Mouse (Mus musculus): ENCODE data around the gene Casz1. TPM values are rescaled to one million over a fixed set of nuclear protein-coding genes. Genes with fewer than 3 reads are reported as not detected.

The Casz1 gene
- polyA plus RNA-seq, 1 experiment from 2014 or later: 9.4 TPM

- no peak for DNase-seq (ENCODE audit: low spot score)
- H3K36me3 ChIP-seq (ENCODE audit: control insufficient read depth, insufficient read depth, low read length): no peaks in the 10 kb centered on the region
- H3K9me3 ChIP-seq (ENCODE audit: control insufficient read depth, low read length): no peaks in the 10 kb centered on the region
- TF ChIP-seq CTCF (IDR thresholded peaks at IDR 0.05; ENCODE audit: low read depth) (no peak), EP300 (optimal IDR thresholded peaks at IDR 0.05) (no peak)
- no peak; the same call in 1 of the 2 replicates for ATAC-seq (ENCODE audit: low FRiP score, low TSS enrichment)
- H3K4me2 ChIP-seq (replicated peaks; ENCODE audit: low read depth): no peak overlapping the region
- no peaks in the 10 kb centered on the region for H3K27me3 ChIP-seq (ENCODE audit: control insufficient read depth, insufficient read depth, low read length)
- H3K4me1 ChIP-seq (replicated peaks; ENCODE audit: control insufficient read depth, insufficient read depth): peaks cover 3% of the 10 kb centered on the region
- H3K4me3 ChIP-seq (ENCODE audit: low read depth, low read length): no peak overlapping the region
- H3K9ac ChIP-seq (ENCODE audit: low read length): no peak overlapping the region
- 74% methylated on average over 11 of the region's 11 CpGs for WGBS
- H3K27ac ChIP-seq (replicated peaks): no peak overlapping the region
Measured at GRCm38 (mm10) chr4:148867721-148868397, 63.6 kb downstream of the Casz1 start.

GRCm38 (mm10) chr4:148869566-148869965, 65.3 kb downstream of the Casz1 start:
- H3K27ac ChIP-seq (replicated peaks): no peak overlapping the region
- H3K4me3 ChIP-seq (ENCODE audit: low read depth, low read length): no peak overlapping the region
- DNase-seq (ENCODE audit: low spot score) (no peak), ATAC-seq (ENCODE audit: low FRiP score, low TSS enrichment) (no peak)
- peaks cover 3% of the 10 kb centered on the region for H3K4me1 ChIP-seq (replicated peaks; ENCODE audit: control insufficient read depth, insufficient read depth)
- no peaks in the 10 kb centered on the region for H3K9me3 ChIP-seq (ENCODE audit: control insufficient read depth, low read length)
- H3K27me3 ChIP-seq (ENCODE audit: control insufficient read depth, insufficient read depth, low read length): no peaks in the 10 kb centered on the region
- no peak overlapping the region for H3K4me2 ChIP-seq (replicated peaks; ENCODE audit: low read depth)
- WGBS: 62% methylated on average over 7 of the region's 7 CpGs
- TF ChIP-seq CTCF (IDR thresholded peaks at IDR 0.05; ENCODE audit: low read depth) (no peak), EP300 (optimal IDR thresholded peaks at IDR 0.05) (no peak)
- no peak overlapping the region for H3K9ac ChIP-seq (ENCODE audit: low read length)
- H3K36me3 ChIP-seq (ENCODE audit: control insufficient read depth, insufficient read depth, low read length): no peaks in the 10 kb centered on the region

- Histone ChIP-seq H3K27ac (replicated peaks) (no peak overlapping the region), H3K36me3 (ENCODE audit: control insufficient read depth, insufficient read depth, low read length) (no peaks in the 10 kb centered on the region), H3K4me2 (replicated peaks; ENCODE audit: low read depth) (no peak overlapping the region), H3K27me3 (ENCODE audit: control insufficient read depth, insufficient read depth, low read length) (no peaks in the 10 kb centered on the region), H3K4me3 (ENCODE audit: low read depth, low read length) (no peak overlapping the region), H3K9me3 (ENCODE audit: control insufficient read depth, low read length) (no peaks in the 10 kb centered on the region), H3K9ac (ENCODE audit: low read length) (no peak overlapping the region), H3K4me1 (replicated peaks; ENCODE audit: control insufficient read depth, insufficient read depth) (peaks cover 3% of the 10 kb centered on the region)
- DNase-seq (ENCODE audit: low spot score) (no peak), ATAC-seq (ENCODE audit: low FRiP score, low TSS enrichment) (no peak)
- 85% methylated on average over 4 of the region's 4 CpGs for WGBS
- no peak for TF ChIP-seq CTCF (IDR thresholded peaks at IDR 0.05; ENCODE audit: low read depth)
- no peak for TF ChIP-seq EP300 (optimal IDR thresholded peaks at IDR 0.05)
Measured at GRCm38 (mm10) chr4:148870496-148870895, 66.3 kb downstream of the Casz1 start.

- peak; percentile 49 for DNase-seq (ENCODE audit: low spot score)
- no peak overlapping the region; the same call in 1 of the 2 replicates for H3K9ac ChIP-seq (ENCODE audit: low read length)
- no peak for ATAC-seq (ENCODE audit: low FRiP score, low TSS enrichment)
- TF ChIP-seq EP300 (optimal IDR thresholded peaks at IDR 0.05) (no peak), CTCF (IDR thresholded peaks at IDR 0.05; ENCODE audit: low read depth) (no peak)
- H3K4me1 ChIP-seq (replicated peaks; ENCODE audit: control insufficient read depth, insufficient read depth): peaks cover 3% of the 10 kb centered on the region
- 37% methylated on average over 10 of the region's 10 CpGs for WGBS
- no peak overlapping the region for H3K4me3 ChIP-seq (ENCODE audit: low read depth, low read length)
- H3K4me2 ChIP-seq (replicated peaks; ENCODE audit: low read depth): no peak overlapping the region
- H3K27me3 ChIP-seq (ENCODE audit: control insufficient read depth, insufficient read depth, low read length): no peaks in the 10 kb centered on the region
- peak overlapping the region; percentile 20; the same call in 1 of the 2 replicates for H3K27ac ChIP-seq (replicated peaks)
- no peaks in the 10 kb centered on the region for H3K9me3 ChIP-seq (ENCODE audit: control insufficient read depth, low read length)
- H3K36me3 ChIP-seq (ENCODE audit: control insufficient read depth, insufficient read depth, low read length): no peaks in the 10 kb centered on the region
Measured at GRCm38 (mm10) chr4:148871751-148872334, 67.6 kb downstream of the Casz1 start.

- DNase-seq (ENCODE audit: low spot score): no peak
- no peaks in the 10 kb centered on the region for H3K27me3 ChIP-seq (ENCODE audit: control insufficient read depth, insufficient read depth, low read length)
- ATAC-seq (ENCODE audit: low FRiP score, low TSS enrichment): peak; percentile 8; the same call in 1 of the 2 replicates
- no peak overlapping the region for H3K4me2 ChIP-seq (replicated peaks; ENCODE audit: low read depth)
- H3K36me3 ChIP-seq (ENCODE audit: control insufficient read depth, insufficient read depth, low read length): no peaks in the 10 kb centered on the region
- no peak for TF ChIP-seq EP300 (optimal IDR thresholded peaks at IDR 0.05)
- TF ChIP-seq CTCF (IDR thresholded peaks at IDR 0.05; ENCODE audit: low read depth): no peak
- no peaks in the 10 kb centered on the region for H3K9me3 ChIP-seq (ENCODE audit: control insufficient read depth, low read length)
- no peak overlapping the region for H3K9ac ChIP-seq (ENCODE audit: low read length)
- H3K4me1 ChIP-seq (replicated peaks; ENCODE audit: control insufficient read depth, insufficient read depth): peaks cover 3% of the 10 kb centered on the region
- no peak overlapping the region for H3K4me3 ChIP-seq (ENCODE audit: low read depth, low read length)
- 68% methylated on average over 9 of the region's 9 CpGs for WGBS
- H3K27ac ChIP-seq (replicated peaks): peak overlapping the region; percentile 20; the same call in 1 of the 2 replicates
Measured at GRCm38 (mm10) chr4:148872372-148872771, 68.1 kb downstream of the Casz1 start.

GRCm38 (mm10) chr4:148872783-148873182, 68.6 kb downstream of the Casz1 start:
- no peak overlapping the region for H3K4me2 ChIP-seq (replicated peaks; ENCODE audit: low read depth)
- no peaks in the 10 kb centered on the region for H3K27me3 ChIP-seq (ENCODE audit: control insufficient read depth, insufficient read depth, low read length)
- H3K9me3 ChIP-seq (ENCODE audit: control insufficient read depth, low read length): no peaks in the 10 kb centered on the region
- H3K27ac ChIP-seq (replicated peaks): peak overlapping the region; percentile 20; the same call in 1 of the 2 replicates
- peak; percentile 24; the same call in 1 of the 2 replicates for ATAC-seq (ENCODE audit: low FRiP score, low TSS enrichment)
- no peak overlapping the region for H3K4me3 ChIP-seq (ENCODE audit: low read depth, low read length)
- peaks cover 3% of the 10 kb centered on the region for H3K4me1 ChIP-seq (replicated peaks; ENCODE audit: control insufficient read depth, insufficient read depth)
- WGBS: 32% methylated on average over 12 of the region's 12 CpGs
- H3K36me3 ChIP-seq (ENCODE audit: control insufficient read depth, insufficient read depth, low read length): no peaks in the 10 kb centered on the region
- no peak for TF ChIP-seq EP300 (optimal IDR thresholded peaks at IDR 0.05)
- TF ChIP-seq CTCF (IDR thresholded peaks at IDR 0.05; ENCODE audit: low read depth): no peak
- peak; percentile 57 for DNase-seq (ENCODE audit: low spot score)
- no peak overlapping the region for H3K9ac ChIP-seq (ENCODE audit: low read length)
